Mouse (Mus musculus) embryonic facial prominence, embryonic 11.5 days (tissue): ENCODE results near the gene Gm2a. TPM values are rescaled to one million over a fixed set of nuclear protein-coding genes. Genes with fewer than 3 reads are reported as not detected.

Experiments used
- ATAC-seq: fragments of 200-750 bp; cut with Nextera tagmentation; replicated peaks from 2 replicates; pipeline ENCODE4 v1.8.0; 2017; ENCODE audit warnings: low read depth; ENCODE audit not compliant: insufficient number of reproducible peaks, low FRiP score, low TSS enrichment
- DNase-seq: peaks from one replicate; pipeline ENCODE4 v3.0.0-alpha.2; 2015; ENCODE audit warnings: low spot score
- H3K27ac ChIP-seq: fragments of 300-500 bp; sonication (generic); replicated peaks from 2 replicates; pipeline ENCODE4 v1.5.1; 2014; ENCODE audit warnings: mild to moderate bottlenecking, low read depth, low read length, control low read depth
- H3K27me3 ChIP-seq: fragments of 300-500 bp; sonication (generic); 2 replicates; pipeline ENCODE4 v1.6.1; 2014; ENCODE audit warnings: mild to moderate bottlenecking, low read length, moderate library complexity, mixed read lengths; ENCODE audit not compliant: control insufficient read depth, insufficient read depth
- H3K36me3 ChIP-seq: fragments of 300-500 bp; sonication (generic); replicated peaks from 2 replicates; pipeline ENCODE4 v1.6.1; 2014; ENCODE audit warnings: low read depth, mild to moderate bottlenecking, low read length, moderate library complexity, mixed read lengths; ENCODE audit not compliant: control insufficient read depth, insufficient read depth
- H3K4me1 ChIP-seq: fragments of 300-500 bp; sonication (generic); 2 replicates; pipeline ENCODE4 v1.6.1; 2014; ENCODE audit warnings: low read length, mixed read lengths; ENCODE audit not compliant: control insufficient read depth, insufficient read depth
- H3K4me2 ChIP-seq: fragments of 300-500 bp; sonication (generic); 2 replicates; pipeline ENCODE4 v1.6.1; 2014; ENCODE audit warnings: low read depth, mild to moderate bottlenecking, control low read depth, low read length, moderate library complexity
- H3K4me3 ChIP-seq: fragments of 300-500 bp; sonication (generic); 2 replicates; pipeline ENCODE4 v1.5.1; 2014; ENCODE audit warnings: low read depth, low read length, control low read depth
- H3K9ac ChIP-seq: fragments of 300-500 bp; sonication (generic); replicated peaks from 2 replicates; pipeline ENCODE4 v1.6.1; 2014; ENCODE audit warnings: mild to moderate bottlenecking, control low read depth, low read length
- H3K9me3 ChIP-seq: fragments of 300-500 bp; sonication (generic); replicated peaks from 2 replicates; pipeline ENCODE4 v1.6.1; 2016; ENCODE audit warnings: mild to moderate bottlenecking, low read length, inconsistent platforms, mixed read lengths; ENCODE audit not compliant: control insufficient read depth
- WGBS: fragments of 180-500 bp; shearing (Covaris S2); extraction: QIAGEN DNeasy Blood & Tissue Kit; methylation state at CpG from one replicate; pipeline ENCODE4 v1.1.7; 2014; 5-methylcytosine and 5-hydroxymethylcytosine counted together
- polyA plus RNA-seq: library from polyadenylated mRNA; unstranded; fragments of >200 nt; fragmentation: Nextera tagmentation; extraction: Ambion mirVana; gene quantifications from 2 replicates; pipeline ENCODE4 v1.2.1, GENCODE M21; 2014

The Gm2a gene
- polyA plus RNA-seq, 1 experiment from 2014 or later, result 12.3 TPM

- Histone ChIP-seq H3K36me3 (no peaks in the 10 kb centered on the region), H3K27ac (no peak overlapping the region), H3K4me3 (no peak overlapping the region), H3K9ac (no peak overlapping the region), H3K9me3 (no peaks in the 10 kb centered on the region), H3K4me2 (no peak overlapping the region), H3K4me1 (no peaks in the 10 kb centered on the region), H3K27me3 (no peaks in the 10 kb centered on the region)
- 67% methylated on average over 3 of the region's 3 CpGs for WGBS
- ATAC-seq (no peak), DNase-seq (no peak)
Measured at GRCm38 (mm10) chr11:55154398-55155069, 56.6 kb downstream of the Gm2a start.

- Histone ChIP-seq H3K4me1 (no peaks in the 10 kb centered on the region), H3K9me3 (no peaks in the 10 kb centered on the region), H3K9ac (no peak overlapping the region), H3K4me3 (no peak overlapping the region), H3K27ac (no peak overlapping the region), H3K36me3 (no peaks in the 10 kb centered on the region), H3K4me2 (no peak overlapping the region), H3K27me3 (no peaks in the 10 kb centered on the region)
- WGBS, result 83% methylated on average over 6 of the region's 6 CpGs
- no peak for DNase-seq
- no peak for ATAC-seq
Measured at GRCm38 (mm10) chr11:55155070-55155421, 57.1 kb downstream of the Gm2a start.

GRCm38 (mm10) chr11:55158785-55159359 lies 61.0 kb downstream of the Gm2a start:
- Histone ChIP-seq H3K36me3 (no peaks in the 10 kb centered on the region), H3K4me1 (no peaks in the 10 kb centered on the region), H3K9ac (no peak overlapping the region), H3K27ac (no peak overlapping the region), H3K4me2 (no peak overlapping the region), H3K9me3 (no peaks in the 10 kb centered on the region), H3K27me3 (no peaks in the 10 kb centered on the region), H3K4me3 (no peak overlapping the region)
- peak; percentile 84 for DNase-seq
- ATAC-seq, result no peak; the same call in 1 of the 2 replicates
- WGBS, result 51% methylated on average over 13 of the region's 13 CpGs

Other genes with a start within 250 kb of the Gm2a start
- 7.4 and 9.6 TPM in 2 replicates for gene Lyrm7, start 237.2 kb upstream of the Gm2a start, polyA plus RNA-seq
- gene Hint1, start 231.7 kb upstream of the Gm2a start, polyA plus RNA-seq, result 678 and 720 TPM in 2 replicates
- 70.6 and 76.2 TPM in 2 replicates for gene Gpx3, start 195.7 kb upstream of the Gm2a start, polyA plus RNA-seq
- gene Tnip1, start 135.2 kb upstream of the Gm2a start, polyA plus RNA-seq, result 9.1 and 11.6 TPM in 2 replicates
- 112 and 116 TPM in 2 replicates for gene Anxa6, start 64.7 kb upstream of the Gm2a start, polyA plus RNA-seq
- gene Ccdc69, start 20.0 kb upstream of the Gm2a start, polyA plus RNA-seq, result 0.49 and 0.50 TPM in 2 replicates
- gene Slc36a3, start 53.6 kb downstream of the Gm2a start, polyA plus RNA-seq, result not detected in 2 replicates
- 0.11 and 0.38 TPM in 2 replicates for gene Slc36a2, start 87.0 kb downstream of the Gm2a start, polyA plus RNA-seq
- 1.6 and 1.9 TPM in 2 replicates for gene Slc36a1, start 106.2 kb downstream of the Gm2a start, polyA plus RNA-seq
- gene Fat2, start 238.4 kb downstream of the Gm2a start, polyA plus RNA-seq, result 0.07 and 0.08 TPM in 2 replicates